Mouse (Mus musculus) CH12.LX (cell line): ENCODE data around the gene Rrp7a.

Experiments used
- BHLHE40 ChIP-seq: IDR thresholded peaks from 2 replicates; pipeline ENCODE4 v1.6.1; 2011; ENCODE audit warnings: mild to moderate bottlenecking, low read depth, low read length, improper control_type of control experiment
- CTCF ChIP-seq, 2 experiments: IDR thresholded peaks in 1 of 2; conservative IDR thresholded peaks in 1 of 2; 2 replicates each; pipeline ENCODE4 v1.5.1; 2011 to 2012; ENCODE audit warnings: low read depth in 2 of 2, low read length in 2 of 2, improper control_type of control experiment in 1 of 2, inconsistent platforms in 1 of 2, mild to moderate bottlenecking in 1 of 2, moderate library complexity in 1 of 2
- E2F4 ChIP-seq: IDR thresholded peaks from 2 replicates; pipeline ENCODE4 v1.6.1; 2011; ENCODE audit warnings: low read depth, low read length, improper control_type of control experiment; ENCODE audit not compliant: insufficient replicate concordance
- EP300 ChIP-seq: IDR thresholded peaks from 2 replicates; pipeline ENCODE4 v1.6.1; 2011; ENCODE audit warnings: low read length, improper control_type of control experiment
- MAX ChIP-seq: IDR thresholded peaks from 2 replicates; pipeline ENCODE4 v1.6.1; 2011; ENCODE audit warnings: low read length, improper control_type of control experiment
- MYC ChIP-seq: IDR thresholded peaks from 2 replicates; pipeline ENCODE4 v1.6.1; 2011; ENCODE audit warnings: low read depth, mild to moderate bottlenecking, improper control_type of control experiment, low read length
- NELFE ChIP-seq: IDR thresholded peaks from 2 replicates; pipeline ENCODE4 v1.6.1; 2011; ENCODE audit warnings: low read depth, low read length, improper control_type of control experiment
- POLR2A ChIP-seq: IDR thresholded peaks from 2 replicates; pipeline ENCODE4 v1.6.1; 2011; ENCODE audit warnings: low read depth, mild to moderate bottlenecking, improper control_type of control experiment, low read length
- TCF12 ChIP-seq: IDR thresholded peaks from 2 replicates; pipeline ENCODE4 v1.6.1; 2014; ENCODE audit warnings: low read depth, mild to moderate bottlenecking, inconsistent platforms, low read length, improper control_type of control experiment
- UBTF ChIP-seq: IDR thresholded peaks from 2 replicates; pipeline ENCODE4 v1.6.1; 2012; ENCODE audit warnings: low read depth, mild to moderate bottlenecking, inconsistent platforms, low read length, improper control_type of control experiment, moderate library complexity
- USF2 ChIP-seq: conservative IDR thresholded peaks from 2 replicates; pipeline ENCODE4 v1.6.1; 2011; ENCODE audit warnings: low read depth, low read length, improper control_type of control experiment
- ZKSCAN1 ChIP-seq: IDR thresholded peaks from 2 replicates; pipeline ENCODE4 v1.6.1; 2012; ENCODE audit warnings: low read depth, inconsistent platforms, low read length, improper control_type of control experiment, borderline replicate concordance
- ZNF384 ChIP-seq: IDR thresholded peaks from 2 replicates; pipeline ENCODE4 v1.6.1; 2012; ENCODE audit warnings: low read depth, low read length, improper control_type of control experiment, inconsistent platforms

- TF ChIP-seq POLR2A: no peak
- peak in 1 of 2 experiments; percentile 63; a peak in 2 of 4 replicates for TF ChIP-seq CTCF (conservative IDR thresholded peaks at IDR 0.05 in 1 of 2, IDR thresholded peaks at IDR 0.05 in 1 of 2; ENCODE audit: low read depth in 2 of 2, low read length in 2 of 2)
- no peak for TF ChIP-seq EP300
- no peak for TF ChIP-seq BHLHE40
- no peak for TF ChIP-seq UBTF
- no peak for TF ChIP-seq USF2
- no peak for TF ChIP-seq E2F4
- no peak for TF ChIP-seq TCF12
- no peak for TF ChIP-seq ZKSCAN1
- no peak for TF ChIP-seq MAX
- no peak for TF ChIP-seq NELFE
- TF ChIP-seq ZNF384: no peak
- no peak for TF ChIP-seq MYC
Measured at GRCm38 (mm10) chr15:83112898-83113297, 9.7 kb downstream of the Rrp7a start.
